In genomic region chr7:96519216-96519615, GRCm38 (mm10) we compare ENCODE assay signal across 9 mouse cellular contexts.
DNase-seq lines count a peak whose midpoint lies in the region; ATAC-seq lines count a peak whose summit lies in the region.
"Had no signal": no experiment of that assay in that cellular context is flagged by ENCODE, and none has a peak within 500 bp of the region (broad histone marks: within the 10 kb centered on the region; RNA-seq: fewer than 3 reads in every experiment).

No protein-coding gene starts in this region.

- H3K36me3 ChIP-seq in neural tube, embryonic 13.5 days = no peaks in the 10 kb centered on the region
- no peaks in the 10 kb centered on the region for H3K36me3 ChIP-seq in kidney, embryonic 15.5 days
- H3K36me3 ChIP-seq: hindbrain, embryonic 15.5 days had no signal

- H3K4me3 ChIP-seq in neural tube, embryonic 13.5 days = no peak overlapping the region
- no peak overlapping the region for H3K4me3 ChIP-seq in kidney, embryonic 15.5 days (replicated peaks)
- H3K4me3 ChIP-seq: hindbrain, embryonic 15.5 days had no signal

- 0 out of 2 replicates have a peak, but pooled peaks cover 3% of the 10 kb centered on the region for H3K4me1 ChIP-seq in neural tube, embryonic 13.5 days (replicated peaks)
- 0 out of 2 replicates have a peak, but pooled peaks cover 7% of the 10 kb centered on the region for H3K4me1 ChIP-seq in kidney, embryonic 15.5 days
- H3K4me1 ChIP-seq: hindbrain, embryonic 15.5 days had no signal

- peak; percentile 47 for DNase-seq in CD4-positive, CD25-positive, alpha-beta regulatory T cell, adult 2 months (ENCODE audit: low read depth, low spot score)
- DNase-seq in neural tube, embryonic 10.5 days (ENCODE audit: extremely low spot score, low spot score) = no peak
- DNase-seq in embryo, embryonic 11 days = peak; percentile 66
- DNase-seq in left cerebral cortex, adult 11 months (ENCODE audit: low spot score) = no peak

- no peaks in the 10 kb centered on the region for H3K27me3 ChIP-seq in neural tube, embryonic 13.5 days
- no peaks in the 10 kb centered on the region for H3K27me3 ChIP-seq in kidney, embryonic 15.5 days
- H3K27me3 ChIP-seq: hindbrain, embryonic 15.5 days had no signal

- H3K27ac ChIP-seq in neural tube, embryonic 13.5 days (replicated peaks) = 0 out of 2 replicates have a peak overlapping the region, but pooled peaks have one; percentile 14
- H3K27ac ChIP-seq in kidney, embryonic 15.5 days = no peak overlapping the region
- H3K27ac ChIP-seq: hindbrain, embryonic 15.5 days had no signal

- H3K9me3 ChIP-seq in neural tube, embryonic 13.5 days = no peaks in the 10 kb centered on the region
- no peaks in the 10 kb centered on the region for H3K9me3 ChIP-seq in kidney, embryonic 15.5 days (replicated peaks)
- H3K9me3 ChIP-seq: hindbrain, embryonic 15.5 days had no signal

- no peak for ATAC-seq in CD4-positive, CD25-positive, alpha-beta regulatory T cell, adult 4 months
- ATAC-seq in neural tube, embryonic 13.5 days (ENCODE audit: low read depth) = no peak
- 0 out of 2 replicates have a peak, but pooled peaks have one; percentile 37 for ATAC-seq in kidney, embryonic 15.5 days (replicated peaks; ENCODE audit: low FRiP score)
- peak; percentile 61; the same call in 1 of the 2 replicates for ATAC-seq in neutrophil, adult 5-6 weeks (ENCODE audit: extremely low read depth, insufficient number of reproducible peaks, low FRiP score, poor library complexity, severe bottlenecking)

- no peak overlapping the region for H3K9ac ChIP-seq in neural tube, embryonic 13.5 days
- no peak overlapping the region for H3K9ac ChIP-seq in kidney, embryonic 15.5 days
- H3K9ac ChIP-seq: hindbrain, embryonic 15.5 days had no signal

- WGBS in neural tube, embryonic 13.5 days = 0% methylated on average over 2 of the region's 2 CpGs
- 1% methylated on average over 2 of the region's 2 CpGs for WGBS in kidney, embryonic 15.5 days

- no peak overlapping the region for H3K4me2 ChIP-seq in neural tube, embryonic 13.5 days
- H3K4me2 ChIP-seq in kidney, embryonic 15.5 days = no peak overlapping the region
- H3K4me2 ChIP-seq: hindbrain, embryonic 15.5 days had no signal

Comparison
In these comparisons a context has a peak if more than half of its experiments do, and no peak if none do; other contexts are left out.
1. DNase-seq: peak in CD4-positive, CD25-positive, alpha-beta regulatory T cell, adult 2 months (single experiment) and embryo, embryonic 11 days (single experiment); none in neural tube, embryonic 10.5 days (single experiment) and left cerebral cortex, adult 11 months (single experiment).
2. ATAC-seq: peak in kidney, embryonic 15.5 days (single experiment) and neutrophil, adult 5-6 weeks (single experiment); none in CD4-positive, CD25-positive, alpha-beta regulatory T cell, adult 4 months (single experiment) and neural tube, embryonic 13.5 days (single experiment).